Mouse (Mus musculus) ES-E14 (cell line): Measurements from ENCODE around the gene Rabl6. TPM values are rescaled to one million over a fixed set of nuclear protein-coding genes. Genes with fewer than 3 reads are reported as not detected.

Experiments used
- DNase-seq: peaks from one replicate; pipeline ENCODE4 v3.0.0-alpha.2; 2013; ENCODE audit warnings: low read depth, low spot score
- H3K27ac ChIP-seq: 2 replicates; pipeline ENCODE4 v1.5.1; 2012; ENCODE audit warnings: low read depth, mild to moderate bottlenecking, low read length, moderate library complexity, mixed read lengths; ENCODE audit not compliant: poor library complexity, insufficient read depth, severe bottlenecking
- H3K36me3 ChIP-seq: 2 replicates; pipeline ENCODE4 v1.6.1; 2012; ENCODE audit warnings: mild to moderate bottlenecking, low read length, moderate library complexity, mixed read lengths; ENCODE audit not compliant: control insufficient read depth, poor library complexity, insufficient read depth, severe bottlenecking
- H3K4me1 ChIP-seq, 2 experiments: fragments of 150-350 bp in 1 of 2; sonication (generic) in 1 of 2; 2 replicates each; pipeline ENCODE4 v1.6.1; 2012; ENCODE audit warnings: low read length in 2 of 2, mild to moderate bottlenecking in 1 of 2, mixed read lengths in 1 of 2; ENCODE audit not compliant: control insufficient read depth in 2 of 2, insufficient read depth in 2 of 2, poor library complexity in 1 of 2
- H3K4me3 ChIP-seq, 2 experiments: fragments of 150-350 bp in 1 of 2; sonication (generic) in 1 of 2; 2 replicates each; pipeline ENCODE4 v1.5.1; 2012; ENCODE audit warnings: low read length in 2 of 2, low read depth in 1 of 2, mild to moderate bottlenecking in 1 of 2, mixed read lengths in 1 of 2; ENCODE audit not compliant: insufficient read depth in 1 of 2, poor library complexity in 1 of 2, severe bottlenecking in 1 of 2
- H3K9ac ChIP-seq: 2 replicates; pipeline ENCODE4 v1.6.1; 2012; ENCODE audit warnings: low read depth, mild to moderate bottlenecking, low read length, mixed read lengths; ENCODE audit not compliant: poor library complexity, insufficient read depth, severe bottlenecking
- H3K9me3 ChIP-seq: fragments of 150-350 bp; sonication (generic); 2 replicates; pipeline ENCODE4 v1.6.1; 2012; ENCODE audit warnings: low read depth, mild to moderate bottlenecking, low read length; ENCODE audit not compliant: control insufficient read depth, insufficient read depth
- CHD2 ChIP-seq: IDR thresholded peaks from 2 replicates; pipeline ENCODE4 v1.6.1; 2014; ENCODE audit warnings: mild to moderate bottlenecking, low read depth, low read length, inconsistent platforms
- HCFC1 ChIP-seq: IDR thresholded peaks from 2 replicates; pipeline ENCODE4 v1.6.1; 2012; ENCODE audit warnings: low read length, inconsistent platforms, borderline replicate concordance; ENCODE audit not compliant: insufficient read depth
- MAFK ChIP-seq: IDR thresholded peaks from 2 replicates; pipeline ENCODE4 v1.6.1; 2014; ENCODE audit warnings: mild to moderate bottlenecking, low read depth, low read length, inconsistent platforms; ENCODE audit not compliant: insufficient read depth
- ZC3H11A ChIP-seq: IDR thresholded peaks from 2 replicates; pipeline ENCODE4 v1.6.1; 2012; ENCODE audit warnings: low read depth, mild to moderate bottlenecking, inconsistent platforms, low read length, borderline replicate concordance
- ZNF384 ChIP-seq: IDR thresholded peaks from 2 replicates; pipeline ENCODE4 v1.6.1; 2012; ENCODE audit warnings: low read depth, low read length, inconsistent platforms
- in situ Hi-C, 2 experiments: fragments of 600-800 bp; cut with MboI; formaldehyde crosslinking; loops; one replicate each; pipeline ENCODE4 v1.15.1; 2025; ENCODE audit warnings: low sequenced_read_pairs in 2 of 2, inconsistent platforms in 1 of 2; ENCODE audit not compliant: unreplicated experiment in 2 of 2
- total RNA-seq: library from RNA; depleted of rRNA; stranded (reverse); fragments of 300-350 nt; gene quantifications from 2 replicates; pipeline ENCODE4 v1.2.3, GENCODE M21; 2012

Rabl6 gene
- total RNA-seq, 1 experiment: 45.8 TPM

DNA sequence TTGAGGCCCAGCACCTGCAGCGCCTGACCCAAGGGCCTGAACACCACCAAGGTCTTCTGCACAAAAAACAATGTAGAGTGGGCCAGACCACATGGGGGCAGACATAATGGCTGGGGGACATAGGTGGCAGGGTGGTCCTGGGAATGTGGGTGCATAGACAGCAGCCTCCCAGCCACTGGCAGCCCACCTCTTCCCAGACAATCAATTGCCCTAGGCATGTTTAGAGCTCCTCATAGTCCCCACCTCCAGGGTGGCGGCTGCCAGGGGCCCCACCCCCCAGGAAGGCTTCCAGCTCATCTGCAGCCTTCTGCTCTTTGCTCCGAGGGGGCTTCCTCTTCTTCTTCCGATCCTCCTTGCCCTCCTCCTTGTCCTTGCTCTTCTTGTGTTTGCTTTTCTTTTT lies 24.8 kb downstream of the Rabl6 start:
- TF ChIP-seq HCFC1 (no peak), MAFK (no peak), ZNF384 (no peak), CHD2 (no peak), ZC3H11A (no peak)
- H3K27ac ChIP-seq: no peak overlapping the region
- H3K4me3 ChIP-seq: no peak overlapping the region
- peaks cover 0 to 14% of the 10 kb centered on the region in 2 experiments; a peak in 2 of 4 replicates for H3K4me1 ChIP-seq
- H3K9me3 ChIP-seq: no peaks in the 10 kb centered on the region
- H3K36me3 ChIP-seq: peaks cover 30% of the 10 kb centered on the region; the same call in 1 of the 2 replicates
- in situ Hi-C loops: no loop called here
- H3K9ac ChIP-seq: no peak overlapping the region
- no peak for DNase-seq

DNA sequence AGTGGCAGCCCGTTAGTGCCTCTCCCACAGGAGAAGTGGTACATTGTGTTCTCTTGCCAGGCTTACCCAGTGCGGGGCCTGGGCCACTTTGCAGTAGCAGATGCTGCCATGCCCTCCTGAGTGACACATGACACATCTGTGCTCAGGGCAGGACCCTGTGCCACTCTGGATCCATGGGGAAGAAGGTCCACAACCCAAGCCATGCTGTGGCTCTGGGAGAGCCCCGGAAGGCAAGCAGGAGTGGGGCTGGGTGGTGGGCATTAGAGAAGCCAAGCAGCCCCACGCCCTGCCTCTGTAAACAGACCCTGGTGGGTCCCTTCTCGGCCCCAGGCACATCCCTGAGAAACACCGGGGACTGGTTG lies 25.2 kb downstream of the Rabl6 start:
- Histone ChIP-seq H3K4me1 (peaks cover 0 to 18% of the 10 kb centered on the region in 2 experiments; a peak in 2 of 4 replicates), H3K27ac (no peak overlapping the region), H3K9me3 (no peaks in the 10 kb centered on the region), H3K36me3 (peaks cover 27% of the 10 kb centered on the region; the same call in 1 of the 2 replicates), H3K4me3 (no peak overlapping the region), H3K9ac (no peak overlapping the region)
- TF ChIP-seq ZC3H11A: no peak
- TF ChIP-seq CHD2: no peak
- TF ChIP-seq ZNF384: no peak
- TF ChIP-seq HCFC1: no peak
- TF ChIP-seq MAFK: no peak
- DNase-seq: no peak
- in situ Hi-C loops: no loop called here

DNA sequence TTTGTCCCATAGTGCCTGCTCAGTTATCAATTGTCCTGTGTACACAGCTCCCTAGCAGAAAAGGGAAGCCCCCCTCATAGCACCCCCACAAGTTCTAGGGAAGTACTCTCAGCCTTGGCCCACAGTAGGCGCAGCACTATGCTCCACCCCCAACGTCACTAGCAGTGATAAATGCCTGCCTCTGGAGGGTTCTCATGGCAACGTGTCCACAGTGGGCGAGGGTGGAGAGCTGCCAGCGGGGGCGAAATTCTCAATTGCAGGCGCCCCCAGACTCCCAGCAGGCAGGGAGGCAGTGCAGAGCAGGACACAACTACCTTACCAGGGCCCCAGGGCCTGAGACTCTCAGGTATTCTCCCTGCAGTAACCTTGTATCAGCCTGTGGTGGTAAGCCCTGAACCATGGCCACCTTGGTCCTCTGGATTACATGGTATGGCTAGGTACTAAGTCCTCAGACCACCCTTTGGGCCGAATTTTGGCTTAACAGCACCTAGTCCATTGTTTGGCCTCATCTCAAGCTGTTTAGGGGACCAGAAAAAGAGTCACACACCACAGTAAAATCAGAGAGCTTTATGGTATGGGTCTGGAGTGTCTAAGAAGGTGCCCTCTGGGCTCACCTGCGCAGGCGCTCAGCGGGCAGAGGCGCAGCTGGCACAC lies 25.7 kb downstream of the Rabl6 start:
- no peak for TF ChIP-seq ZNF384
- TF ChIP-seq CHD2: no peak
- no peak for TF ChIP-seq HCFC1
- TF ChIP-seq ZC3H11A: no peak
- TF ChIP-seq MAFK: no peak
- no peak overlapping the region for H3K27ac ChIP-seq
- in situ Hi-C loops: no loop called here
- peaks cover 0 to 22% of the 10 kb centered on the region in 2 experiments; a peak in 2 of 4 replicates for H3K4me1 ChIP-seq
- H3K4me3 ChIP-seq: no peak overlapping the region
- peaks cover 27% of the 10 kb centered on the region; the same call in 1 of the 2 replicates for H3K36me3 ChIP-seq
- no peaks in the 10 kb centered on the region for H3K9me3 ChIP-seq
- no peak for DNase-seq
- H3K9ac ChIP-seq: no peak overlapping the region

DNA sequence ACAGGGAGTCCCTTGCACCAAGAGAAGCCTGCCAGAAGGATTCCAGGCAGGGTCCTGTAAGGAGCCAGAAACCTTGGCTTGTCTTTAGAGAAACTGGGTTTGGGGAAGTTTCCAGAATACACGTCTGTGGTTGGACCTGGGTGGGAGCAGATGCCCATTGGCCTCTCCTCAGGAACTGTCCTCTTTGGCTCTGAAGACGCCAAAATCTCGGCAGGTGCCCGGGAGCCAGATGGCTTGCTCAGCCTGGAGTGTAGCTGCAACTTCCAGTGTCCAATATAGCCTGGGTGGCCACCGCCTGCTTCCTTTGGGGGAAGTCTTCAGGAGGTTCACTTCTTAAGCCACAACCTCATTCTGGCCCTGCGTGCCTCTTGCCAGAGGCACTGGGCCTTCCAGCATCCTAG lies 26.4 kb downstream of the Rabl6 start:
- H3K9me3 ChIP-seq: no peaks in the 10 kb centered on the region
- TF ChIP-seq ZNF384: no peak
- no peak for TF ChIP-seq CHD2
- no peak for TF ChIP-seq ZC3H11A
- TF ChIP-seq HCFC1: no peak
- no peak for TF ChIP-seq MAFK
- H3K36me3 ChIP-seq: peaks cover 21% of the 10 kb centered on the region; the same call in 1 of the 2 replicates
- no peak overlapping the region for H3K27ac ChIP-seq
- in situ Hi-C loops: no loop called here
- no peak overlapping the region for H3K9ac ChIP-seq
- H3K4me1 ChIP-seq: peaks cover 0 to 28% of the 10 kb centered on the region in 2 experiments; a peak in 2 of 4 replicates
- DNase-seq: no peak
- H3K4me3 ChIP-seq: no peak overlapping the region
